Mouse (Mus musculus): Measurements from ENCODE around the gene Jazf1.

Jazf1 gene

GRCm38 (mm10) chr6:52843027-52843426, 225.4 kb downstream of the Jazf1 start:
- no peak for DNase-seq

- no peak for DNase-seq
These were observed 225.8 kb downstream of the Jazf1 start for GRCm38 (mm10) chr6:52842598-52842997.

- no peak for DNase-seq
These were observed 226.8 kb downstream of the Jazf1 start for GRCm38 (mm10) chr6:52841611-52842010.

GRCm38 (mm10) chr6:52840589-52841044, 227.8 kb downstream of the Jazf1 start:
- DNase-seq, result no peak

GRCm38 (mm10) chr6:52838691-52839090, 229.7 kb downstream of the Jazf1 start:
- peak; percentile 90 for DNase-seq

GRCm38 (mm10) chr6:52837792-52838191, 230.6 kb downstream of the Jazf1 start:
- DNase-seq, result no peak

- no peak for DNase-seq
These were observed 232.1 kb downstream of the Jazf1 start for GRCm38 (mm10) chr6:52836201-52836950.

GRCm38 (mm10) chr6:52827752-52828277, 240.6 kb downstream of the Jazf1 start:
- DNase-seq, result no peak

GRCm38 (mm10) chr6:52825535-52825934, 242.9 kb downstream of the Jazf1 start:
- DNase-seq, result no peak

- no peak for DNase-seq
These were observed 243.4 kb downstream of the Jazf1 start for GRCm38 (mm10) chr6:52824977-52825482.

GRCm38 (mm10) chr6:52823064-52823463, 245.4 kb downstream of the Jazf1 start:
- DNase-seq, result no peak

GRCm38 (mm10) chr6:52822625-52823024, 245.8 kb downstream of the Jazf1 start:
- DNase-seq, result no peak

GRCm38 (mm10) chr6:52819353-52819752, 249.1 kb downstream of the Jazf1 start:
- DNase-seq, result no peak

- no peak for DNase-seq
These were observed 250.4 kb downstream of the Jazf1 start for GRCm38 (mm10) chr6:52818041-52818440.

- no peak for DNase-seq
These were observed 251.1 kb downstream of the Jazf1 start for GRCm38 (mm10) chr6:52817203-52817874.

GRCm38 (mm10) chr6:52805237-52805856, 263.1 kb downstream of the Jazf1 start:
- no peak for DNase-seq

- DNase-seq, result peak; percentile 65
These were observed 266.2 kb downstream of the Jazf1 start for GRCm38 (mm10) chr6:52802181-52802580.

- peak; percentile 24 for DNase-seq
These were observed 271.1 kb downstream of the Jazf1 start for GRCm38 (mm10) chr6:52797252-52797800.

GRCm38 (mm10) chr6:52796691-52797090, 271.7 kb downstream of the Jazf1 start:
- DNase-seq, result peak; percentile 43

- peak; percentile 57 for DNase-seq
These were observed 272.3 kb downstream of the Jazf1 start for GRCm38 (mm10) chr6:52796035-52796598.

GRCm38 (mm10) chr6:52795029-52795841, 273.2 kb downstream of the Jazf1 start:
- peak; percentile 16 for DNase-seq

- DNase-seq, result peak; percentile 54
These were observed 276.0 kb downstream of the Jazf1 start for GRCm38 (mm10) chr6:52792455-52792854.

Data from lung, postnatal 10 days (tissue).